Mouse (Mus musculus) neural tube, embryonic 12.5 days (tissue): Measurements from ENCODE around the gene Ptprg. TPM values are rescaled to one million over a fixed set of nuclear protein-coding genes. Genes with fewer than 3 reads are reported as not detected.

Experiments
- ATAC-seq: fragments of 200-750 bp; cut with Nextera tagmentation; 2 replicates; pipeline ENCODE4 v1.8.0; 2017; ENCODE audit warnings: low read depth, mild to moderate bottlenecking, moderate TSS enrichment, moderate library complexity; ENCODE audit not compliant: low FRiP score
- H3K27ac ChIP-seq: fragments of 300-500 bp; sonication (generic); 2 replicates; pipeline ENCODE4 v1.5.1; 2016
- H3K27me3 ChIP-seq: fragments of 300-500 bp; sonication (generic); replicated peaks from 2 replicates; pipeline ENCODE4 v1.6.1; 2016; ENCODE audit warnings: mild to moderate bottlenecking
- H3K36me3 ChIP-seq: fragments of 300-500 bp; sonication (generic); 2 replicates; pipeline ENCODE4 v1.6.1; 2016; ENCODE audit warnings: mild to moderate bottlenecking
- H3K4me1 ChIP-seq: fragments of 300-500 bp; sonication (generic); 2 replicates; pipeline ENCODE4 v1.6.1; 2016
- H3K4me2 ChIP-seq: fragments of 300-500 bp; sonication (generic); replicated peaks from 2 replicates; pipeline ENCODE4 v1.6.1; 2016; ENCODE audit warnings: mild to moderate bottlenecking
- H3K4me3 ChIP-seq: fragments of 300-500 bp; sonication (generic); 2 replicates; pipeline ENCODE4 v1.5.1; 2016
- H3K9ac ChIP-seq: fragments of 300-500 bp; sonication (generic); 2 replicates; pipeline ENCODE4 v1.6.1; 2016; ENCODE audit warnings: mild to moderate bottlenecking
- H3K9me3 ChIP-seq: fragments of 300-500 bp; sonication (generic); 2 replicates; pipeline ENCODE4 v1.6.1; 2016; ENCODE audit warnings: mild to moderate bottlenecking
- WGBS: fragments of 180-500 bp; shearing (Covaris S2); methylation state at CpG from one replicate; pipeline ENCODE4 v1.1.7; 2016; 5-methylcytosine and 5-hydroxymethylcytosine counted together
- polyA plus RNA-seq: library from polyadenylated mRNA; unstranded; fragments of >200 nt; fragmentation: Nextera tagmentation; extraction: Ambion mirVana; gene quantifications from 2 replicates; pipeline ENCODE4 v1.2.1, GENCODE M21; 2016

Ptprg gene
- polyA plus RNA-seq, 1 experiment from 2014 or later, result 41.8 TPM

- H3K4me3 ChIP-seq, result no peak overlapping the region
- H3K27me3 ChIP-seq, result no peaks in the 10 kb centered on the region
- 58% methylated on average over 3 of the region's 3 CpGs for WGBS
- no peak overlapping the region for H3K9ac ChIP-seq
- no peak overlapping the region for H3K4me2 ChIP-seq
- no peak for ATAC-seq
- H3K4me1 ChIP-seq, result no peaks in the 10 kb centered on the region
- H3K27ac ChIP-seq, result no peak overlapping the region
- H3K9me3 ChIP-seq, result no peaks in the 10 kb centered on the region
- H3K36me3 ChIP-seq, result no peaks in the 10 kb centered on the region
These were observed 304.7 kb downstream of the Ptprg start for GRCm38 (mm10) chr14:11857928-11858481.

DNA sequence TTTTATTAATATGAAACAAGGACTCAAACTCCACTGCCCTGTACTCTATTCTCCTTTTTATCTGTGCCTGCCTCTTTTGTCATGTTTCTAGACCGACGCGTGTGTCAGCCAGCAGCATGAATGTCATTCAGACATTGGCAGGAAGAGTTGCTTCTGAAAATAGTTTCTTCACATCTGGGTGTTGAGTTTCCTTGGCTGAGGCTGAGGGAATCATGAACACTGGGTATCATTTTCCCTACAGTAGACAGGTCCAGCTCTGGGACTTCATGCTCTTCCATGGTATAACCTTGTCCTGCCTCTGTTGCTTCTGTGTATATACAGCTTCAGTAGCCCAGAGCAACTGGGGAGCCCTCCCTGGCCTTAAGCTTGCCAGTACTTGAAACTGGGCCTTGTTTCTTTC, 310.0 kb downstream of the Ptprg start:
- no peak overlapping the region for H3K27ac ChIP-seq
- no peaks in the 10 kb centered on the region for H3K9me3 ChIP-seq
- no peaks in the 10 kb centered on the region for H3K36me3 ChIP-seq
- no peak overlapping the region for H3K4me3 ChIP-seq
- no peaks in the 10 kb centered on the region for H3K4me1 ChIP-seq
- no peak overlapping the region for H3K9ac ChIP-seq
- no peaks in the 10 kb centered on the region for H3K27me3 ChIP-seq
- WGBS, result 84% methylated on average over 3 of the region's 3 CpGs
- no peak overlapping the region for H3K4me2 ChIP-seq
- no peak for ATAC-seq

- H3K9me3 ChIP-seq, result no peaks in the 10 kb centered on the region
- ATAC-seq, result no peak
- H3K36me3 ChIP-seq, result no peaks in the 10 kb centered on the region
- no peak overlapping the region for H3K27ac ChIP-seq
- no peak overlapping the region for H3K9ac ChIP-seq
- no peaks in the 10 kb centered on the region for H3K4me1 ChIP-seq
- no peaks in the 10 kb centered on the region for H3K27me3 ChIP-seq
- no peak overlapping the region for H3K4me3 ChIP-seq
- H3K4me2 ChIP-seq, result no peak overlapping the region
- 43% methylated on average over 3 of the region's 3 CpGs for WGBS
These were observed 311.5 kb downstream of the Ptprg start for GRCm38 (mm10) chr14:11864840-11865239.

GRCm38 (mm10) chr14:11865332-11865731, 312.0 kb downstream of the Ptprg start:
- no peak overlapping the region for H3K27ac ChIP-seq
- no peak overlapping the region for H3K4me3 ChIP-seq
- no peaks in the 10 kb centered on the region for H3K36me3 ChIP-seq
- no peak overlapping the region for H3K9ac ChIP-seq
- no peaks in the 10 kb centered on the region for H3K9me3 ChIP-seq
- no peaks in the 10 kb centered on the region for H3K27me3 ChIP-seq
- H3K4me1 ChIP-seq, result no peaks in the 10 kb centered on the region
- ATAC-seq, result no peak
- 44% methylated on average over 5 of the region's 5 CpGs for WGBS
- H3K4me2 ChIP-seq, result no peak overlapping the region

- no peak overlapping the region for H3K4me3 ChIP-seq
- no peak overlapping the region for H3K27ac ChIP-seq
- no peak overlapping the region for H3K4me2 ChIP-seq
- WGBS, result 87% methylated on average over 6 of the region's 6 CpGs
- H3K27me3 ChIP-seq, result no peaks in the 10 kb centered on the region
- H3K9ac ChIP-seq, result no peak overlapping the region
- no peaks in the 10 kb centered on the region for H3K36me3 ChIP-seq
- no peak for ATAC-seq
- H3K9me3 ChIP-seq, result no peaks in the 10 kb centered on the region
- H3K4me1 ChIP-seq, result no peaks in the 10 kb centered on the region
These were observed 312.5 kb downstream of the Ptprg start for GRCm38 (mm10) chr14:11865872-11866271.

DNA sequence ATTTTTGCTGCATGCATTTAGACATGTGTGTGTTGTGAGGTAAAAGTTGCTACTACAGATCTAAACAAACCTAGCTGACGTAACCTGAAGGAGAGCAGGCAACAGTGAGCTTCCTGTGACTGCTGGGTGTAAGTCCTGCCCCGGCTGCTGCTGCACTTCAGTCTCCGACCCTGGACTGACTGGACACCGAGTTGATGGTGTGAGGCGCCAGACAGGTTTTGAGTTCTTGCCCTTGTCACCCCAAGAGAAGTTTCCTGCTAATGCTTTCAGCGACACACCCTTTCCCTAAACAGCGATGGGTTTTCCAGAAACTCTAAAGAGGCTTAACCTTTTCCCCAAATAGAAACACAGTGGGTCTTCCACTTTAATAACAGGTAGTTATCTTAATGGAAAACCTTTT, 313.1 kb downstream of the Ptprg start:
- Histone ChIP-seq H3K4me3 (no peak overlapping the region), H3K27me3 (no peaks in the 10 kb centered on the region), H3K9me3 (no peaks in the 10 kb centered on the region), H3K27ac (no peak overlapping the region), H3K36me3 (no peaks in the 10 kb centered on the region), H3K4me2 (no peak overlapping the region), H3K9ac (no peak overlapping the region), H3K4me1 (no peaks in the 10 kb centered on the region)
- WGBS, result 90% methylated on average over 7 of the region's 7 CpGs
- ATAC-seq, result no peak

DNA sequence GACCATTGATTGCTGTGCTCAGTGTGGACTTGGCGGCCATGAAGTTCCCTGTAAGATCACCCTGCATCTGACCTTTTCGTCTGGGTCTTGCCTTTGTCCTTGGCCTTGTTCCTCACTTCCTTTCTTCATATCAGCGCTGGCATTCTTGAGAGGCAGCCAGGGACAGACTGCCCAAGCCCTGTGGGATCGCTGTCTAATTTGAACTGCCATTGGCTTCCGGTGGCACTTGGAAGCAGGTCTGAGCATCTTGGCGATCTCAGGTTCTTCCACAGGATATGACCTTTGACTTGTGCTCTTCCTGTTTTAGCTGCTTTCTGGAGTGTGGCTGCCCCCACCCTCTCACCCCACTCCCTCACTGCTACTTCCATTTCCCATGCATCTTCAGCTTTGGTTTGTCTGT, 315.3 kb downstream of the Ptprg start:
- Histone ChIP-seq H3K27me3 (no peaks in the 10 kb centered on the region), H3K9ac (no peak overlapping the region), H3K36me3 (no peaks in the 10 kb centered on the region), H3K27ac (no peak overlapping the region), H3K4me3 (no peak overlapping the region), H3K4me1 (peaks cover 11% of the 10 kb centered on the region), H3K4me2 (no peak overlapping the region), H3K9me3 (no peaks in the 10 kb centered on the region)
- no peak for ATAC-seq
- 79% methylated on average over 6 of the region's 6 CpGs for WGBS

- ATAC-seq, result no peak
- H3K27me3 ChIP-seq, result no peaks in the 10 kb centered on the region
- no peak overlapping the region for H3K4me2 ChIP-seq
- no peak overlapping the region for H3K9ac ChIP-seq
- H3K27ac ChIP-seq, result no peak overlapping the region
- no peaks in the 10 kb centered on the region for H3K36me3 ChIP-seq
- H3K4me3 ChIP-seq, result no peak overlapping the region
- H3K4me1 ChIP-seq, result peaks cover 17% of the 10 kb centered on the region
- H3K9me3 ChIP-seq, result no peaks in the 10 kb centered on the region
- 39% methylated on average over 8 of the region's 8 CpGs for WGBS
These were observed 318.5 kb downstream of the Ptprg start for GRCm38 (mm10) chr14:11871752-11872344.

GRCm38 (mm10) chr14:11874266-11874665, 320.9 kb downstream of the Ptprg start:
- Histone ChIP-seq H3K9ac (no peak overlapping the region), H3K4me3 (no peak overlapping the region), H3K27ac (no peak overlapping the region), H3K4me2 (no peak overlapping the region), H3K36me3 (no peaks in the 10 kb centered on the region), H3K9me3 (no peaks in the 10 kb centered on the region), H3K27me3 (no peaks in the 10 kb centered on the region), H3K4me1 (peaks cover 17% of the 10 kb centered on the region)
- WGBS, result 95% methylated on average over 6 of the region's 6 CpGs
- no peak for ATAC-seq

GRCm38 (mm10) chr14:11874960-11875889, 321.9 kb downstream of the Ptprg start:
- Histone ChIP-seq H3K36me3 (no peaks in the 10 kb centered on the region), H3K4me3 (no peak overlapping the region), H3K4me1 (peaks cover 21% of the 10 kb centered on the region), H3K4me2 (no peak overlapping the region), H3K9ac (no peak overlapping the region), H3K27ac (no peak overlapping the region), H3K27me3 (no peaks in the 10 kb centered on the region), H3K9me3 (no peaks in the 10 kb centered on the region)
- peak; percentile 63; the same call in 1 of the 2 replicates for ATAC-seq
- 80% methylated on average over 11 of the region's 11 CpGs for WGBS

GRCm38 (mm10) chr14:11881082-11881481, 327.8 kb downstream of the Ptprg start:
- Histone ChIP-seq H3K27me3 (no peaks in the 10 kb centered on the region), H3K9ac (no peak overlapping the region), H3K4me3 (no peak overlapping the region), H3K27ac (no peak overlapping the region), H3K4me2 (no peak overlapping the region), H3K9me3 (no peaks in the 10 kb centered on the region), H3K36me3 (no peaks in the 10 kb centered on the region), H3K4me1 (peaks cover 22% of the 10 kb centered on the region)
- 81% methylated on average over 3 of the region's 3 CpGs for WGBS
- ATAC-seq, result no peak

GRCm38 (mm10) chr14:11883142-11883921, 330.0 kb downstream of the Ptprg start:
- H3K36me3 ChIP-seq, result no peaks in the 10 kb centered on the region
- no peaks in the 10 kb centered on the region for H3K9me3 ChIP-seq
- peaks cover 22% of the 10 kb centered on the region for H3K4me1 ChIP-seq
- H3K4me3 ChIP-seq, result no peak overlapping the region
- no peaks in the 10 kb centered on the region for H3K27me3 ChIP-seq
- H3K4me2 ChIP-seq, result 0 out of 2 replicates have a peak overlapping the region, but pooled peaks have one; percentile 12
- no peak overlapping the region for H3K27ac ChIP-seq
- 19% methylated on average over 10 of the region's 10 CpGs for WGBS
- ATAC-seq, result 0 out of 2 replicates have a peak, but pooled peaks have one; percentile 25
- H3K9ac ChIP-seq, result no peak overlapping the region
